Mouse (Mus musculus) thymus, postnatal 0 days (tissue): ENCODE measurements around the gene Lingo1. TPM values are rescaled to one million over a fixed set of nuclear protein-coding genes. Genes with fewer than 3 reads are reported as not detected.

Experiments
- DNase-seq: peaks from one replicate; pipeline ENCODE4 v3.0.0-alpha.2; 2015; ENCODE audit warnings: low spot score
- polyA plus RNA-seq: library from polyadenylated mRNA; unstranded; fragments of >200 nt; fragmentation: Nextera tagmentation; extraction: Ambion mirVana; gene quantifications from 2 replicates; pipeline ENCODE4 v1.2.1, GENCODE M21; 2015

The Lingo1 gene
- polyA plus RNA-seq, 1 experiment from 2014 or later = 1.1 TPM

GRCm38 (mm10) chr9:56776881-56777801 is 19.1 kb downstream of the Lingo1 start:
- no peak for DNase-seq

GRCm38 (mm10) chr9:56775161-56775934 is 20.9 kb downstream of the Lingo1 start:
- no peak for DNase-seq

GRCm38 (mm10) chr9:56774231-56774630 is 22.0 kb downstream of the Lingo1 start:
- DNase-seq = peak; percentile 55

- no peak for DNase-seq
These were observed 22.6 kb downstream of the Lingo1 start for GRCm38 (mm10) chr9:56773666-56774065.

- DNase-seq = no peak
These were observed 28.6 kb downstream of the Lingo1 start for GRCm38 (mm10) chr9:56767653-56768136.

GRCm38 (mm10) chr9:56766629-56767357 is 29.5 kb downstream of the Lingo1 start:
- DNase-seq = no peak

- no peak for DNase-seq
These were observed 34.1 kb downstream of the Lingo1 start for GRCm38 (mm10) chr9:56762106-56762562.

GRCm38 (mm10) chr9:56757791-56758190 is 38.5 kb downstream of the Lingo1 start:
- DNase-seq = no peak

- DNase-seq = no peak
These were observed 41.1 kb downstream of the Lingo1 start for GRCm38 (mm10) chr9:56755119-56755518.

- no peak for DNase-seq
These were observed 42.9 kb downstream of the Lingo1 start for GRCm38 (mm10) chr9:56753386-56753785.

- no peak for DNase-seq
These were observed 48.2 kb downstream of the Lingo1 start for GRCm38 (mm10) chr9:56748056-56748455.

- DNase-seq = no peak
These were observed 49.4 kb downstream of the Lingo1 start for GRCm38 (mm10) chr9:56746926-56747294.

- DNase-seq = no peak
These were observed 49.9 kb downstream of the Lingo1 start for GRCm38 (mm10) chr9:56746195-56746925.

GRCm38 (mm10) chr9:56744369-56744768 is 51.9 kb downstream of the Lingo1 start:
- no peak for DNase-seq

GRCm38 (mm10) chr9:56739181-56739737 is 57.0 kb downstream of the Lingo1 start:
- DNase-seq = no peak

GRCm38 (mm10) chr9:56738261-56739171 is 57.8 kb downstream of the Lingo1 start:
- DNase-seq = peak; percentile 42

- no peak for DNase-seq
These were observed 61.9 kb downstream of the Lingo1 start for GRCm38 (mm10) chr9:56734398-56734797.

GRCm38 (mm10) chr9:56730997-56731396 is 65.3 kb downstream of the Lingo1 start:
- DNase-seq = no peak

- no peak for DNase-seq
These were observed 67.1 kb downstream of the Lingo1 start for GRCm38 (mm10) chr9:56729145-56729544.
